Mouse (Mus musculus) small intestine, adult 2 months (tissue): ENCODE data around the gene Hadh.

Experiments used
- CTCF ChIP-seq: fragments of 200-500 bp; IDR thresholded peaks from 2 replicates; pipeline ENCODE4 v1.5.1; 2012; ENCODE audit warnings: low read depth, mild to moderate bottlenecking, control low read depth, inconsistent platforms, low read length, moderate library complexity, mixed read lengths; ENCODE audit not compliant: insufficient replicate concordance, insufficient read length; ENCODE audit errors: extremely low read depth
- POLR2A ChIP-seq: fragments of 200-500 bp; IDR thresholded peaks from 2 replicates; pipeline ENCODE4 v1.6.1; 2012; ENCODE audit warnings: low read depth, mild to moderate bottlenecking, control low read depth, inconsistent platforms, low read length, moderate library complexity

DNA sequence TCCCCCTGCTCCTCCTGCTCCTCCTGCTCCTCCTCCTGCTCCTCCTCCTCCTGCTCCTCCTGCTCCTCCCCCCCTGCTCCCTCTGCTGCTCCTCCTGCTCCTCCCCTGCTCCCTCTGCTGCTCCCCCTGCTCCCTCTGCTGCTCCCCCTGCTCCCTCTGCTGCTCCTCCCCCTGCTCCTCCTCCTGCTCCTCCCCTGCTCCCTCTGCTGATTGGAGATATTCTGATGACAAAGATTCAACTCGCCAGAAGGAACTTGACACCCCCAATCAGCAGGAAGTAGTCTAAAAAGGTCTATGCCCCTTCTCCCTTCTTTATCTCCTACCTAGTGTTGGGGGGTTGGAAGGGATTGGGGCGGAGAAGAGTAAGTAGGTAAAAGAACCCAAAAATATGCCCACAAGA lies 46.3 kb upstream of the Hadh start:
- TF ChIP-seq POLR2A: no peak
- no peak for TF ChIP-seq CTCF
